Mouse (Mus musculus) midbrain, embryonic 10.5 days (tissue): ENCODE data around the gene Rhag. TPM values are rescaled to one million over a fixed set of nuclear protein-coding genes. Genes with fewer than 3 reads are reported as not detected.

Experiments
- DNase-seq: peaks from one replicate; pipeline ENCODE4 v3.0.0-alpha.2; 2017; ENCODE audit warnings: low spot score
- H3K27ac ChIP-seq: fragments of 300-500 bp; sonication (generic); replicated peaks from 2 replicates; pipeline ENCODE4 v1.5.1; 2016; ENCODE audit warnings: mild to moderate bottlenecking
- H3K27me3 ChIP-seq: fragments of 300-500 bp; sonication (generic); 2 replicates; pipeline ENCODE4 v1.6.1; 2016; ENCODE audit warnings: low read depth, mild to moderate bottlenecking; ENCODE audit not compliant: poor library complexity, severe bottlenecking
- H3K36me3 ChIP-seq: fragments of 300-500 bp; sonication (generic); 2 replicates; pipeline ENCODE4 v1.6.1; 2016; ENCODE audit warnings: mild to moderate bottlenecking, moderate library complexity
- H3K4me1 ChIP-seq: fragments of 300-500 bp; sonication (generic); 2 replicates; pipeline ENCODE4 v1.6.1; 2016
- H3K4me3 ChIP-seq: fragments of 300-500 bp; sonication (generic); 2 replicates; pipeline ENCODE4 v1.5.1; 2016; ENCODE audit warnings: mild to moderate bottlenecking, moderate library complexity
- H3K9me3 ChIP-seq: fragments of 300-500 bp; sonication (generic); replicated peaks from 2 replicates; pipeline ENCODE4 v1.6.1; 2016; ENCODE audit warnings: mild to moderate bottlenecking
- WGBS: fragments of 180-500 bp; shearing (Covaris S2); methylation state at CpG from one replicate; pipeline ENCODE4 v1.1.7; 2016; 5-methylcytosine and 5-hydroxymethylcytosine counted together
- polyA plus RNA-seq: library from polyadenylated mRNA; unstranded; fragments of >200 nt; fragmentation: Nextera tagmentation; extraction: Ambion mirVana; gene quantifications from 2 replicates; pipeline ENCODE4 v1.2.1, GENCODE M21; 2016

Gene Rhag
- polyA plus RNA-seq, 1 experiment from 2014 or later: 5.9 TPM

GRCm38 (mm10) chr17:40882172-40882571, 71.2 kb downstream of the Rhag start:
- no peak for DNase-seq
- no peaks in the 10 kb centered on the region for H3K9me3 ChIP-seq
- peaks cover 14% of the 10 kb centered on the region; the same call in 1 of the 2 replicates for H3K27me3 ChIP-seq
- 90% methylated on average over 6 of the region's 6 CpGs for WGBS
- H3K27ac ChIP-seq: no peak overlapping the region
- peaks cover 15% of the 10 kb centered on the region for H3K4me1 ChIP-seq
- no peaks in the 10 kb centered on the region for H3K36me3 ChIP-seq
- H3K4me3 ChIP-seq: no peak overlapping the region

DNA sequence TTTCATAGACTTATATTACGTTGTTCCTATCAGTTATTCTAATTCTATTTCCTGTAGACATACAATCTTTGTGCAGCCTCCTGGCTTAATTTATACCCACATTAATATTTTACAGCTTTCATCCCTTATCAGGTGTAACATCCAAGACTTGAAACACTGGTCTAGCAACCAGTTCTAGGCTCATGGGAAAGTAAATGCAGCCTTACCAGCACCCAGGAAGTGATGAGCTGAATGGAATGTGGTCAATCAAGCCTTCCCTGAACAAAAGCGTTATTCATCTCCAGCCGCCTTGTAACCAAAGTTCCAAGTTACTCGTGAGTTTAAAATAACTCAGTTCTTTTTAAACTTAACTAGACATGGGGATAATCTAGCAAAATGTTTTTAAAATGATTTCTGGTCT, 74.2 kb downstream of the Rhag start:
- WGBS: 84% methylated on average over 4 of the region's 4 CpGs
- no peak for DNase-seq
- Histone ChIP-seq H3K27me3 (0 out of 2 replicates have a peak, but pooled peaks cover 4% of the 10 kb centered on the region), H3K9me3 (no peaks in the 10 kb centered on the region), H3K27ac (no peak overlapping the region), H3K36me3 (no peaks in the 10 kb centered on the region), H3K4me1 (peaks cover 5% of the 10 kb centered on the region; the same call in 1 of the 2 replicates), H3K4me3 (no peak overlapping the region)

DNA sequence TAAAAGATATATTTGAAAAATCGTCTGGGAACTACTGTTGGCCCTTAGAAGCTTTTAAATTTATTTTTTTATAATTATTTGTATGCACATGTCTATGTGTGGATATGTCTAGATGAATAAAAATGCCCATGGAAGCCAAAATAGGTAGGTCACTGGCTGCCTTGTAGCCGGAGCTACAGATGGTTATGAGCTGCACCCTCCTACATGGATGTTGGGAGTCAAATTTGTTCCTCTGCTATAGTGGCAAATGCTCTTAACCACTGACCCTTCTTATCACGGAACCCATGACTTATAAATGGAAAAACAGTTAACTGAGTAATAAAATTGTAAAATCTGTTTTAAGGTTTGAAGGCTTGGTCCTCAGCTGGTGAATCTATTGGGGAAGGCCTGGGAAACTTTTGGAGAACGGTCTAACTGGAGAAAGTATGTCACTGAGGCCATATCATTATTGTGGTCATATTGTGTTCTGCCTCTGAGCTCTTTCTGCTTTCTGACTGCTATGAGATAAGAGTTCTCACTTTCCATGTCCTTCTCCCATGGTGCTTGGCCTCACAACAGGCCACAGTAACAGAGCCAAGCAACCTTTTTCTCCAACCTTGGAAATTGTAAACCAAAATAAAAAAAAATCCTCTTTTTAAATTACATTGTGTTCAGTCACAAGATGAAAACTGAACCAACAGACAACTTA, 77.1 kb downstream of the Rhag start:
- Histone ChIP-seq H3K27me3 (no peaks in the 10 kb centered on the region), H3K27ac (no peak overlapping the region), H3K9me3 (no peaks in the 10 kb centered on the region), H3K4me3 (no peak overlapping the region), H3K36me3 (no peaks in the 10 kb centered on the region), H3K4me1 (no peaks in the 10 kb centered on the region)
- no peak for DNase-seq
- WGBS: 80% methylated on average over 4 of the region's 4 CpGs

Other genes with a start within 250 kb of the Rhag start
- not detected in 2 replicates for gene Esp6, start 249.6 kb upstream of the Rhag start, polyA plus RNA-seq
- not detected in 2 replicates for gene Esp4, start 212.5 kb upstream of the Rhag start, polyA plus RNA-seq
- gene Esp3, start 179.1 kb upstream of the Rhag start, polyA plus RNA-seq: not detected in 2 replicates
- not detected in 2 replicates for gene Esp1, start 84.0 kb upstream of the Rhag start, polyA plus RNA-seq
- gene Crisp2, start 4.1 kb upstream of the Rhag start, polyA plus RNA-seq: not detected in 2 replicates
- gene 9130008F23Rik, start 69.4 kb downstream of the Rhag start, polyA plus RNA-seq: 0.85 and 1.3 TPM in 2 replicates
- not detected in 2 replicates for gene Glyatl3, start 103.2 kb downstream of the Rhag start, polyA plus RNA-seq
- 27.6 and 29.1 TPM in 2 replicates for gene Mut, start 123.6 kb downstream of the Rhag start, polyA plus RNA-seq
- 38.6 and 44.6 TPM in 2 replicates for gene Cenpq, start 123.9 kb downstream of the Rhag start, polyA plus RNA-seq